Mouse (Mus musculus): ENCODE data around the gene Sf3a2.

The Sf3a2 gene

DNA sequence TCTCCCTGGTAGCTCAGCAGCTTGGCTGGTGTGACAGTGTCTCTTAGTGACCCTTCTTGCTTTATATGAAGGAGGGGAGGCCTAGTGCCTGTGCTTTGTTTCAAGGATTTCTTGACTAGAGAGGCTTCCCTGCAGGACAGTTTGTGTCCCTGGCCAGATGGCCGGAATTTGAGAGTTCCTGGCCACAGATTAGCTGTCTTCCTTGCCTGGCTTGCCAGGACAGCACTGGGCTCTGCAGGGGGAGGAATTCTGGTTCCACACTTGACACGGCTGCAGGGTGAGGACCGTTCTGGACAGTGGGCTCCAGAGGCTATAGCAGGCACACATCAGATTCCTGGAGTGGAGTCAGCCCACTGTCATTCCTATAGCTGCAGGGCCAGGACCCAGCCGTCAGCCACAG is 22.3 kb upstream of the Sf3a2 start:
- no peak for DNase-seq (ENCODE audit: low spot score in 2 of 2)

DNA sequence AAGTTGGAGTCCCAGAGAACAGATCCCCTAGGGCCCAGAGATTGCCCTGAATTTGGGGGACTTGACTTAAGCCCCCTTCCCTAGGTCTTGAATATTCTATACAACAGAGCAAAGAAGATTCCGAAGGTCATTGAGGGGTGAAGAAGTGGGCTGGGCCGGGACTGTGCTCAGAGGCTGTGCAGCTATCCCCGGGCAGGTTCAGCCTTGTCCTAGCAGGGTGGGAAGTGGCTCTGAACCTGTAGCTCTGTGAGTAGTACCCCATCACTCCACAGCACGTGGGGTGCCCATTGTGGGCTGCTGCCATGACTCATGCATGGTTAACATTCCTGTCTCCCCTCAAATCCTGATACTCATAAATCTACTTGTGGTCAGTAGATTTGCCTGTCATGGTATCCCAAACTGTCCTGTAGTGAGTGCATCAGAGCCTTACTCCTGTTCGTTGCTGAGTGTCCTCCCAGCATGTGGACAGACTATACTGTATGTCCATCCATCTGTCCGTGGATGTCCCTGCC is 21.6 kb upstream of the Sf3a2 start:
- no peak for DNase-seq (ENCODE audit: low spot score in 2 of 2)

DNA sequence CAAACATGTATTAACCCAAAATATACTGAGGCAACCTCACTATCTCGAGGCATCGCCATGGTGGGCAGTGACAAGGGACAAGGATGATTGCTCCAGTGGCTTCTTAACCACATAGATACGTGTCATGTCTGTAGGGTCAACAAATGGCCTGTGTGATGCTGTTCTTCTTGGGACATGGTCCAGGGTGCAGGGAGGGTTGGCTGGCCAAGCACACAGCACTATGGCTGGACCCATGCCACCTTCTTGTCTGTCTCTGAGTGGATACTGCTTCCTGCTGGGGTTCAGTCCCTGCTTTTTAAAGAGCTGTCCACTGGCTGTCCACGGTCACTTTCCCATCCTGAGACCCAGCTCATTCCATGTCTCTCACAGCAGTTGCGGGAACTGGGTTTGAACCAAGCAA is 20.9 kb upstream of the Sf3a2 start:
- no peak for DNase-seq (ENCODE audit: low spot score in 2 of 2)

DNA sequence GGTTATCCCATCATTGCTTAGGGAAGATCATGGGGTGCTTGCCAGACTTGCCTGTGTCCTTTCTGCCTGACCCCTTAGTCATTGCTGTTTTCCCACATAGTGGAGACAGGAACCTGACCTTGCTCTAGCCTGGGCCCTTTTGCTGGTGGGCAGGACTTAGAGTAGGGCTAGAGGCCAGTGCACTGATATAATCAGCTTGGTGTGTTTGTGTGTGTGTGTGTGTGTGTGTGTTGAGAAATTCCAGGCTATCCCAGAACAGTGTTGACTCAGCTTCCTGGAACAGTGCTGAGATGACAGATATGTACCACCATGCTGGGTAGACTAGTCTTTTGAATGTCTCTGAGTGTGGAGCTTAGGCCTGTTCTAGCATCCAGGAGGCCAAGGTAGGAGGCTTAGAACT is 18.4 kb upstream of the Sf3a2 start:
- no peak for DNase-seq (ENCODE audit: low spot score in 2 of 2)

DNA sequence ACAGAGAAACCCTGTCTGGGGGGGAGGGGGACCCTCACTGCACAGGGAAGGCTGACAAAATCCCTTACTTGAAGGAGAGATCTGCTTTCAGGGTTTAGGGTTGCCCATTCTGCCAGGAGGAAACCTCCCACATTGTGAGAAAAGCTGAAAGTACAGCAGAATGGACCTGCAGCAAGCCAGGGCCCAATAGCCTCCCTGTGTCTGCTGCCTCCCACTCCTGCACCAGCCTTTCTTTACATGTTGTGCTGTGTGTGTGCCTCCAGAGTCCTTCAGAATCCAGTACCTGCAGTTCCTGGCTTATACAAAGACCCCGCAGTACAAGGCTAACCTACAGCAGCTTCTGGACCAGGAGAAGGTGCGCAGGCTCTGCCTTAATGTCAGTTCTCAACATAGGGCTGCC is 13.7 kb upstream of the Sf3a2 start:
- no peak for DNase-seq (ENCODE audit: low spot score in 2 of 2)

DNA sequence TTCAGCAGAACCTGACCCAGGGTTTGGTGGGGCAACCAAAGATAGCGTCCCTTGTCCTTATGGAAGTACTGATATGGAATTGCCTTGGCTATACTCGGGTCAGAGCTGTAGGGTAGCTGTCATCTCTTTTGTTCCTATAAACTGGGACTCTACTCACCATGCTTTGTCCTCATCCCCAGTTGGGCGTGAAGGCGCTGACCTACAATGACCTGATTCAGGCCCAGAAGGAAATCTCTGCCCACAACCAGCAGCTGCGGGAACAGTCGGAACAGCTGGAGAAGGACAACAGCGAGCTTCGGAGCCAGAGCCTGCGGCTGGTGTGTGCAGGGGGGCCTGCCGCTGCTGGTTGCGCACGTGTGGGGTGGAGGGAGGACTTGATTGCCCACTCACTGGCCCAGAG is 13.1 kb upstream of the Sf3a2 start:
- no peak for DNase-seq (ENCODE audit: low spot score in 2 of 2)

DNA sequence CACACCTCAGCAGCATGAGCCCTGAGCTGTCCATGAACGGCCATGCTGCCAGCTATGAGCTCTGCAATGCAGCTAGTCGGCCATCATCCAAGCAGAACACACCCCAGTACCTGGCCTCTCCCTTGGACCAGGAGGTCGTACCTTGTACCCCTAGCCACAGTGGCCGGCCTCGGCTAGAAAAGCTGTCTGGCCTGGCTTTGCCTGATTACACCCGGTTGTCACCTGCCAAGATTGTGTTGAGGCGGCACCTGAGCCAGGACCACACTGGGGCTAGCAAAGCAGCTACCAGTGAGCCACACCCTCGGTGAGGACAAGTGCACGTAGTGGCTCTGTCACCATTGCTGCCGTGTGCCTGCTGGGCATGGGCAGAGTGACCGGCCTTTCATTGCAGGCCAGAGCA is 12.0 kb upstream of the Sf3a2 start:
- DNase-seq (ENCODE audit: low spot score in 2 of 2): no peak

DNA sequence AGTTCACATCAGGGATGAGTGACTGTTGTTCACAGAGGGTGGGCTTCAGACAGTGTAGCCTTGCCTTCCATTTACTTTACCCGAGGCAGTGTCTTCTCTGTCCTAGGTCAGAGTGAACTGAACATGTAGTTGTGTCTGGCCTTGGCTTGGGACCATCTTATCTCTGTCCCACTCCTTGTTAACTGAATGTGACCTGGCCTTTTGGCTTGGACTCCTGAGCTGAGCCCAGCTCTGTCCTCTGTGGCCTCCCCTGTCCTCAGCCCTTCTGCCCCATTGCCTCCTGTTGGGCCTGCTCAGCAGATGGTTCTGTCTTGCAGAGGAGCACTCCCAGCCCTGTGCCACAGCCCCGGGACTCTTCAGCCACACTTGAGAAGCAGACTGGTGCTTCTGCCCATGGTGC is 10.5 kb upstream of the Sf3a2 start:
- DNase-seq (ENCODE audit: low spot score in 2 of 2): no peak

DNA sequence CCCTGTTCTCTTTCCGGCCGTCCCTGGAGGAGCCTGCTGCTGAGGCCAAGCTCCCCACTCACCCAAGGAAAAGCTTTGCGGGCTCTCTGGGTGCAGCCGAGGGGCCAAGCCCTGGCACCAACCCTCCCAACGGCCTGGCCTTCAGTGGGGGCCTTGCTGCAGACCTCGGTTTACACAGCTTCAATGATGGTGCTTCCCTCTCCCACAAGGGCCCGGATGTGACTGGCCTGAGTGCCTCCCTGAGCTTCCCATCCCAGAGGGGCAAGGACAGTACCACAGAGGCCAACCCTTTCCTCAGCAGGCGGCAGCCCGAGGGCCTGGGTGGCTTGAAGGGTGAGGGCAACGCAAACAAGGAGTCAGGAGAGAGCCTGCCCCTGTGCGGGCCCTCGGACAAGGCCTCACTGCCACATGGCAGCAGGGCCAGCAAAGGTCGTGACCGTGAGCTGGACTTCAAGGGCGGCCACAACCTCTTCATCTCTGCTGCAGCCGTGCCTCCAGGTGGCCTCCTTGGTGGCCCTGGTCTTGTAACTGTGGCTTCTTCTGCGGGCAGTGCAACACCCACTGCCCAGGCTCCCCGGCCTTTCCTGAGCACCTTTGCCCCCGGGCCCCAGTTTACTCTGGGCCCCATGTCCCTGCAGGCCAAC is 7.1 kb upstream of the Sf3a2 start:
- DNase-seq (ENCODE audit: low spot score in 2 of 2): no peak

DNA sequence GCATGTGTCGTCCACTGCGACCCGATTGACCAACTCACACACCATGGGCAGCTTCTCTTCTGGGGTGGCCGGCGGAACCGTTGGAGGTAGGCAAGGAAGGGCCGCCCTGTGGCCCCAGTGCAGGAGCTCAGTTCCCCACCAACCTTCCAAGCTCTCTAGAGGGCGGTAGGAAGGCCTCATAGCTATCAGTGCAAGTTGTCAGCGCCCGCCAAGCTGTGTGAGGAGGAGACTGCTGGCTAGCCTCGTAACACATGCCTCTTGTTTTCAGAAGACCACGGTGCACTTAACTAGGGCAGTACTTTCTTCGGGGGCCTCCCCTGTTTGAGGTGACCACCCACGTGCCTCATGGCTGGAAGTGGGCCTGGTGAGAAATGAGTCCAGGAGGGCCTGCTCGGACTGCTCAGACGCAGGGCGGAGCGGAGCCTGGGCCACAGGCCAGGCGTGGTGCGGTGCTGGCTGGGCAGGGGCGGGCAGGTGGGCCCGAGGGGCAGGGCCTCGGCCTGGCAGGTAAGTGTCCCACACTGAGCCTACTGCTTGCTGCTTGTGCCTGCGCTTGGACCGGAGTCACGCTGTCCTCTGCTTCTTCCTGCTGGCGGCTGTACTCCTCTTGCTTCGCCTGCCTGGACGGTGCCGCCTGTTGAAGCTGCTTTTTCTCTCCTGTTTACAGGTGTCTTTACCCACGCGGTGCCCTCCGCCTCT is 6.4 kb upstream of the Sf3a2 start:
- DNase-seq (ENCODE audit: low spot score in 2 of 2): no peak

DNA sequence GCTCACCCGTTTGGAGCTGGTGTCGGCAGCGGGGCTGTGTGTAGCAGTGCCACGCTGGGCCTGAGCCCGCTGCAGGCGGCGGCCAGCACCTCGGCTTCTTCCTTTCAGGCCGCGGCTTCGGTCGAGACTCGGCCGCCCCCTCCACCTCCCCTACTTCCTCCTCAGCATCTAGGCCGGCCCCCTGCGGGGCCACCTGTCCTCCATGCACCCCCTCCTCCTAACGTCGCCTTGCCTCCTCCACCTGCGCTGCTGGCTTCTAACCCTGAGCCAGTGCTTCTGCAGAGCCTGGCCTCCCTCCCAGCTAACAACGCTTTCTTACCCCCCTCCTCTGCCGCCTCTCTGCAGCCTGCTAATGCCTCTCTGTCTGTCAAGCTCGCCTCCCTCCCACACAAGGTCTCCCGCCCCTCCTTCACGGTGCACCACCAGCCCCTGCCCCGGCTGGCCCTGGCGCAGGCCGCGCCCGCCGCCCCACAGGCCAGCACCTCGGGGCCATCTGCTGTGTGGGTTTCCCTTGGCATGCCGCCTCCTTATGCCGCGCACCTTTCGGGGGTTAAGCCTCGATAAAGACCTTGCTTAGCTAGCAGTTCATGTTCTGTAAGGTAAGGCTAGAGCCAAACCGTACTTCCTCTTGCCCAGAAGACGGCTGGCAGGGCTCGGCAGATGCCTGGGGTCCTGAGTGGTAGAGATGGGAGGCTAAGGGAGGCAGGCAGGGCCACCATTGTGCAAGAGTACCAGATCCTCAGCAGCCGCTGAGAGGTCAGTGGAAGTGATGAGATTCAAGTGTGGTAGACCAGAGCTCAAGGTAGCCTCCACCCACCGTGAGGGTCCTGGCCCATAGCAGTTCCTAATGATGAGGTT is 5.6 kb upstream of the Sf3a2 start:
- peak; percentile 66 to 76 for DNase-seq (ENCODE audit: low spot score in 2 of 2)

DNA sequence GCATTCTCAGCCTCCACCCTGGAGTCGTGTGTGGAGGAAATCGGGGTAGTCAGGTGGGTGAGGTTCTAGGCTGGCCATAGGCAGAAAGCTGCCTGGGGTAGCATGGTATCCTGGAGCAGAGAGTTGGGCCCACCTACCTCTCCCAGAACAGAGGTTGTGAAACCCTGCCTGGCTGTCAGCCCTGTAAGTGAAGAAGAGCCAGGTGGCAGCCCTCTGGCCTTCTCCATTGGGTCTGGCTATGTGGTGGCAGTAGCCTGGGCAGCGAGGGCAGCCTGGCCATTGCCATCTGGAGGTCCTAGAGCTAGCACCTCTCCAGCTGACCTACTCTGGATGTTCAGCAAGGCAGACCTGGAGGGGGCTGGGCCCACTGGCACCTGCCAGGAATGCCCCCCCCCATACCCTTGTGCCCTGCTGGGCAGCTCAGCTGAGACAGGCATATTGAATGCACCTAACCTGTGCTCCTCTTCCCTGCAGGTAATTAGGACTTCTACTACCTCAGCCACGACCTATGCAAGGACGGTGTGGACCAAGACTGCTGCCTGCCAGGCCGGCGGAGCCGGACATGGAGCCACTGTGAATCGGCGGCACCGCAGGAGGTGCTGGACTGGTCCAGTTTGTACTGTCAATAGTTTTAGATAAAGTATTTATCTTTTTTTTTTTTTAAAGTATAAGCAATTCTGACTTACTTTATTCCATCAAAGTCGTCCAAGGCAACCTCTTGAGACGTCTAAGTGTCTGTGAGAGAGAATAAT is 4.8 kb upstream of the Sf3a2 start:
- no peak for DNase-seq (ENCODE audit: low spot score in 2 of 2)

DNA sequence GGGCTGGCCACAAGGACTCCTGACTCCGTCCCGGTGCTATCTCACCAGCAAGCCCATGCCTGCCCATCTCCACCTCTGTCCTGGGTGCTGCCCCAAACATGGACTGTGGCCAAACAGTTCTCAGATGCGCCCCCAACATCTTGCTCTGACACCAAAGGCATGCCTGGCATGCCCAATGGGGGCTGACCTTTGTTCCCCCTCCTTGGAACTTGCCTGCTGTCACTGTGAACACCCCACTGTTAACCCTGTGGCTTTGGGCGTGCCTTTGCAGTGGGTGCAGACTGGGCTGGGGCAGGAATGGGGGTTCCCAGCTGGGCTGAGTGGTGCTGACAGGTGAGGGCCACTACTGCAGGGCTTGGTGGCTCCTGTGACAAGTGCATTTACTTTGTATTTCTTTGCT is 4.2 kb upstream of the Sf3a2 start:
- DNase-seq (ENCODE audit: low spot score in 2 of 2): no peak

DNA sequence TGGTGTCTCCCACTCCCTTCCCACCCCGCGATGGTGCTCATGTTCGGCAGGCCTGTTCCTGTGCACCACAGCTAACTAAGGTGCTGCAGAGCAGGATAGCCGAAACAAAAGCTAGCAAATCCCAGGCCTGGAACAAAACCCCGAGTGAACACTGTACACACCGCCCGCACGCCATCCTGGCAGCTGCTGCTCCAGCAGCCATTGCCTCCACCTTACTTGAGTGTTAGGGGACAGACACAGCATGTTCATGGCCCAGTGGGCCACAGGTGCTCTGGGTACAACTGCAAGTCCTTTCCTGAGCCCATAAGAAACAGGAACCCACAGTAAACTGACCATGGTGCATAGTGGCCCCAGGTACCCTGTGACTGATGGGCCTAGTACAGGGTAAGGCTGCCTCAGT is 3.2 kb upstream of the Sf3a2 start:
- DNase-seq (ENCODE audit: low spot score in 2 of 2): no peak

DNA sequence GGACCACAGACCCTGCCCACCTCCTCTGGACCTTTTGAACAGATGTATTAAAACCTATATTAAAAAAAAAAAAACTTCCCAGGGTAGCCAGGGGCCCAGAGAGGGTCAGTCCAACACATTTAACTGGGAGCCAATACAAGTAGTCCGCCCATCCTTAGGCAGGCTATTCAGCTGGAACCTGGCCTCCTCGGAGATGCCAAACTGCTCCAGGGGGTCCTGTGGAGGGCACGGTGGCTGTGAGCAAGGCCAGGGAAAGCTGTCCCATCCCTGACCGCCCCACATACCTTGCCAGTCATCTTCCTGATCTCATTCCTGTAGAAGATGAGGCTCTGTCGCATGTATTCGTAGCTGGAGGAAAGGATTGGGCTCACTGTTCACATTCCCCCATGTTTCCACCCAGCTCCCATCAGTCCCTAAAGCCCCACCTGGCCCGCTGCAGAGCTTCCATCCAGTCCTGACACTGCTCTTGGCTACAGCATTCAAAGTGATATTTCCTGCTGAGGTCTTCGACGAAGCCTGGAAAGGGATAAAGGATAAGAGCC is 1.6 kb upstream of the Sf3a2 start:
- DNase-seq (ENCODE audit: low spot score in 2 of 2): no peak

DNA sequence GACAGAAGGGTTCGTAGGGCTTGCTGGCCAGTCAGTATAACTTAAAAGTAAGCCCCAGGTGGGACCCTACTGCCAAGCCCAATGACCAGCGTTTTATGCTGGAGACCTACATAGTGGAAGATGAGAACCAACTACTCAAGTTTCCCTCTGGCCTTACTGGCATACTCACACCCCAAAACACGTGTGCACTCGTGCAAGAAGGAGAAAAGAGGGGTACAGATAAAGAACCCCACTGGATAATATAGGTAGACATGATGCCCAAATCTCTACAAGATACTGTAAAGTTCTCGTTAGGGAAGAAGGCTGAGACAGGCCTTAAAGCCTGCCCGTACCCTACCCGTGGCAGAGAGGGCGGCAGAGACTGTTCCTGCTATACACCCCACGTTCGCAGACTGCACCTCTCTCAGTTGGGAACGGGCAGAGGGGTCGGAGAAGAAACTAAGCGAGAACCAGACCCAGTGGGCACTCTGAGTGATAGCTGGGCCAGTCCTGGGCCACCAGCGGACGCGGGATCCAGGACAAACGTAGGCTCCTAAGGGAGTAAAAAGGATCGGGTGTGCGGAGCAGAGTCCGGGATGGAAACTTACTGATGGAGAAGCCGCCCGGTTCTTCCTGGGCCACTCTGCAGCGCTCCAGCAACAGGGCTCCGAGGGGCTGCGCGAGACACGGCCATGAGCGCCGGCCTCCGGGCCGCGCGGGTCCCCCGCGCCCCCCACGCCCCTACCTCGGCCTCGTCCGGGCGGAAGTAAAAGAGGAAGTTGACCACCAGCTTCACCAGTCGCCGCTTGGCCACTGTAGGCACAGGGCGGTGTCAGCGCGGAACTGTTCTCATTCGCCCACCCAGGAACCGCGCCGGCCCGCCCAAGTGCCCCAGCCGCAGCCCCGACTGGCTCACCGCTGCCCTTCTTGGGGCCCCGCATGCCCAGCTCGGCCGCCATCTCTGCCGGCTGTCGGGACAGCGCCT is 530 bp upstream of the Sf3a2 start:
- peak in 1 of 2 experiments; percentile 26 for DNase-seq (ENCODE audit: low spot score in 2 of 2)

DNA sequence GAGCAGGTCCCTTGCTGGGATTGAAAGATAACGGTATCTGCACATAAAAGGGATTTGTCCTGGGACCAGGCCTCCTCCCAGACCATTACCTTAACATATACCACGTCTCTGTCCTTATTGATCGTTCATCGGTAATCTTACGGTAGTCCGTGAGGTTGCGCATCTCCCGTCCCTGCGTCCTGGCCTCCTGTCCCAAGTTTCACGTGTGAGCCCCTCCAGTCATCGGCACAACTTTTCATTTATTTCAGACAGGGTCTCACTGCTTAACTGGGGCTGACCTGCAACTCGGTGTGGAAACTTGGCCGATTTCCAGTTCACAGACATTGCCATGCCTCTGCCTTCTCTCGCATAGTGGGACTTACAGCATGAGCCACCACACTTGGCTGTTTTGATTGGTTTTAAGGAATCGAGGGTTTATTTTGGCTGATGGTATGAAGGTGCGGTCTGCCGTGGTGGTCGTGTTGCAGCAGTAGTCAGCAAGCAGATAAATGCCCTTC is 1.1 kb downstream of the Sf3a2 start:
- DNase-seq (ENCODE audit: low spot score in 2 of 2): no peak

DNA sequence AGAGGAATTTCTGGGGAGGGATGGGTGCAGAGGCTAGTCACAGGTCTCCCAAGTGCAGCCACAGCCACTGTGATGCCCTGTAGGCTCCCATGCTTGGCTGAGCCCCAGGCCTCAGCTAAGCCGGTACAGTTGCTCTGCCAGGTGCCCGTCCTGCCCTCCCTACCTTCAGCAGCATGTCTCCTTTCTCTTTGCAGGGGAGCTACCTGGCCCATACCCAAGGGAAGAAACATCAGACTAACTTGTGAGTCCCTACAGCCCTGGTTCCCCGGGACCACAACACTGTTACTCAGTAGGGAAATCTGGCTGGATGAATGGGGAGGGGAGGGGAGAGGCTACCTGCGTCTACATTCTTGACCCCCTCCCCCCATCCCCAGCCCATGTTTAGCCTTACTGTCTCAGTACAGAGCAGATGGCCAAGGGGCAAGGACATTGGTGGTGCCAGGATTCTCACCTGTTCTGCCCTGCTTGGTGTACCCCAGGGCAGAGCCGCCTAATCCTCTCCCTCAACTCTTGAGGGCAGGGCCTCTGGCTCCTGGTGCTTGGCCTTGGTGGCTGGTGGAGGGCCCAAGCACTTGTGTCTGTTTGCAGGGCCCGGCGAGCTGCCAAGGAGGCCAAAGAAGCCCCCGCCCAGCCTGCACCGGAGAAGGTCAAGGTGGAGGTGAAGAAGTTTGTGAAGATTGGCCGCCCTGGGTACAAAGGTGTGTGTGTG is 4.4 kb downstream of the Sf3a2 start:
- DNase-seq (ENCODE audit: low spot score in 2 of 2): no peak

DNA sequence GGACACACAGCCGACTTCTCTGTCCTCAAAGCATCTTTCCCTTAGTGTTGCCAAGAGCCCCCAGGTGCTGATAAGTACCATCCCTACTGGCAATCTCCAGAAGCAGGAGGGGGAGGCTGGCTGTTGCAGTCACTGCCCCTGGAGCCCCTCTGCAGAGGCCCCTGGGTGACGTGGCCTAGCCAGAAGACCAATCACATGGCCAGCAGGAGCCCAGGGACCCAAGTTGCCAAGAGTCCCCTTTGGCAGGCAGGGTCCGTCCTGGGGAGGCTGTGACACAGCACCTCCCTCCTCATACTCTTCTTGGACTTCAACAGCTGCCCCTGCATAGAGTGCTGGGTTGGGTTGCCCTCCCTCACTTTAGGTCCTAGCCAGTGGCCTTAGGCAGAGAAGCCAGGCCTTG is 5.0 kb downstream of the Sf3a2 start:
- DNase-seq (ENCODE audit: low spot score in 2 of 2): no peak

DNA sequence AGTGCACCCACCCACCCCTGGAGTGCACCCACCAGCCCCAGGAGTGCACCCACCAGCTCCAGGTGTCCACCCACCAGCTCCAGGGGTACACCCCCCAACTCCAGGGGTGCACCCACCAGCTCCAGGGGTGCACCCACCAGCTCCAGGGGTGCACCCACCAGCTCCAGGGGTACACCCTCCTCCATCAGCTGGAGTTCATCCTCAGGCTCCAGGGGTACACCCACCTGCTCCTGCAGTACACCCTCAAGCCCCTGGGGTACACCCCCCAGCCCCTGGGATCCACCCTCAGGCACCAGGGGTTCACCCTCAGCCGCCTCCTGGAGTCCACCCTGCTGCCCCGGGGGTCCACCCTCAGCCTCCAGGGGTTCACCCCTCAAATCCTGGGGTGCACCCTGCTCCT is 6.3 kb downstream of the Sf3a2 start:
- DNase-seq (ENCODE audit: low spot score in 2 of 2): peak in 1 of 2 experiments; percentile 3
